In the genomic region with DNA sequence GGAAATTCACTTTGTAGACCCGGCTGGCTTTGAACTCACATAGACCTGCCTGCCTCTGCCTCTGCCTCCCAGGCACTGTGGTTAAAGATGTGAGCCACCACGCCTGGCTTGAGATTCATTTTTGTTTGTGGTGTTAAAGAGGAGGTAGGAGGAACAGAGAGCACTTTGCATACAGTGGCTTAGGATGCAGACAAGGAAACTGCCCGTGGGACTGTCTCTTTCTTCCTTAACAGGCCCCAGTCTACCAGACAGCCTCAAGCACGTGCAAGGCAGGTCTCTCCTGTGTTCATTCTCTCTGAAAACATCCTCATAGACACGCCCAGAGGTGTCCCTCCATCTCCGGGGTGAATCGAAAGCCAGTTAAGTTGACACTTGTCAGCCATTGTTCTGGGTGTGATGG, we compare ENCODE assay signal across 17 mouse cellular contexts.
"Had no signal": no experiment of that assay in that cellular context is flagged by ENCODE, and none has a peak within 500 bp of the region (broad histone marks: within the 10 kb centered on the region; RNA-seq: fewer than 3 reads in every experiment).

No protein-coding gene starts in this region.

- H3K9me3 ChIP-seq: limb, embryonic 10.5 days; neural tube, embryonic 13.5 days had no signal

- H3K4me1 ChIP-seq: liver, embryonic 15.5 days; neural tube, embryonic 13.5 days had no signal

- H3K27ac ChIP-seq: layer of hippocampus, adult 2 months; left cerebral cortex, adult 2 months; limb, embryonic 10.5 days; liver, embryonic 15.5 days; neural tube, embryonic 13.5 days had no signal

- H3K27me3 ChIP-seq: liver, embryonic 15.5 days; neural tube, embryonic 13.5 days had no signal

- H3K4me3 ChIP-seq: layer of hippocampus, adult 2 months; left cerebral cortex, adult 2 months; limb, embryonic 10.5 days; liver, embryonic 15.5 days; megakaryocyte, embryonic 14.5 days; neural tube, embryonic 13.5 days had no signal

- DNase-seq: kidney, adult 11 months; kidney, postnatal 10 days; kidney, postnatal 4 days; lung, adult 2 months; lung, postnatal 10 days; lung, postnatal 4 days; midbrain, embryonic 14.5 days; right cerebral cortex, postnatal 14 days; thymus, adult 18-20 months; thymus, postnatal 25 days had no signal

- H3K4me2 ChIP-seq: liver, embryonic 11.5 days; liver, embryonic 15.5 days; neural tube, embryonic 13.5 days had no signal

- H3K9ac ChIP-seq: liver, embryonic 15.5 days; neural tube, embryonic 13.5 days had no signal

- H3K36me3 ChIP-seq: limb, embryonic 10.5 days; liver, embryonic 15.5 days; neural tube, embryonic 13.5 days had no signal
